Mouse (Mus musculus): ENCODE results near the gene Klhl10. TPM values are rescaled to one million over a fixed set of nuclear protein-coding genes. Genes with fewer than 3 reads are reported as not detected.

The Klhl10 gene
- total and polyA plus RNA-seq, 3 experiments = 0.38 to 0.84 (median 0.69) TPM

Small RNA genes lying within 50 kb of the gene (microRNA-seq; reads per million reads assigned to microRNA genes)
- 0 reads per million in 2 experiments for gene Gm27374
- 0 reads per million in 2 experiments for gene Mir7116

Other genes starting within 250 kb of the Klhl10 start
- gene Krt9, start 248.7 kb upstream of the Klhl10 start, total RNA-seq (2021) = not detected
- not detected in 2 replicates for gene Krt9, start 248.7 kb upstream of the Klhl10 start, polyA plus RNA-seq (2012; rRNA removed)
- under 1 TPM in 1 of 2 experiments, not detected in 1; 0.52 TPM for gene Krt14, start 234.4 kb upstream of the Klhl10 start, total RNA-seq (2021)
- gene Krt14, start 234.4 kb upstream of the Klhl10 start, polyA plus RNA-seq (2012; rRNA removed) = 0.12 and 0.13 TPM in 2 replicates
- not detected for gene Krt16, start 193.0 kb upstream of the Klhl10 start, total RNA-seq (2021)
- gene Krt16, start 193.0 kb upstream of the Klhl10 start, polyA plus RNA-seq (2012; rRNA removed) = not detected in 2 replicates
- gene Krt17, start 180.9 kb upstream of the Klhl10 start, total RNA-seq (2021) = not detected
- gene Krt17, start 180.9 kb upstream of the Klhl10 start, polyA plus RNA-seq (2012; rRNA removed) = not detected in 2 replicates
- not detected for gene Krt42, start 172.0 kb upstream of the Klhl10 start, total RNA-seq (2021)
- gene Krt42, start 172.0 kb upstream of the Klhl10 start, polyA plus RNA-seq (2012; rRNA removed) = 0.12 TPM in 1 of 2 replicates, not detected in the other
- 1,000 to 10,000 TPM; 1,002 to 1,252 TPM for gene Eif1, start 122.0 kb upstream of the Klhl10 start, total RNA-seq (2021)
- 121 and 147 TPM in 2 replicates for gene Eif1, start 122.0 kb upstream of the Klhl10 start, polyA plus RNA-seq (2012; rRNA removed)
- not detected for gene Gast, start 107.5 kb upstream of the Klhl10 start, total RNA-seq (2021)
- gene Gast, start 107.5 kb upstream of the Klhl10 start, polyA plus RNA-seq (2012; rRNA removed) = not detected in 2 replicates
- gene Hap1, start 85.8 kb upstream of the Klhl10 start, total RNA-seq (2021) = 10 to 100 TPM; 34.6 to 62.1 TPM
- 28.5 and 32.8 TPM in 2 replicates for gene Hap1, start 85.8 kb upstream of the Klhl10 start, polyA plus RNA-seq (2012; rRNA removed)
- 10 to 100 TPM; 67.0 to 94.3 TPM for gene Jup, start 44.2 kb upstream of the Klhl10 start, total RNA-seq (2021)
- 275 and 284 TPM in 2 replicates for gene Jup, start 44.2 kb upstream of the Klhl10 start, polyA plus RNA-seq (2012; rRNA removed)
- gene P3h4, start 27.1 kb upstream of the Klhl10 start, total RNA-seq (2021) = 10 to 100 TPM; 20.3 to 40.8 TPM
- gene P3h4, start 27.1 kb upstream of the Klhl10 start, polyA plus RNA-seq (2012; rRNA removed) = 76.3 and 107 TPM in 2 replicates
- 10 to 100 TPM; 12.5 to 25.8 TPM for gene Fkbp10, start 26.2 kb upstream of the Klhl10 start, total RNA-seq (2021)
- 42.1 and 57.5 TPM in 2 replicates for gene Fkbp10, start 26.2 kb upstream of the Klhl10 start, polyA plus RNA-seq (2012; rRNA removed)
- 10 to 100 TPM; 54.3 to 58.7 TPM for gene Nt5c3b, start 109 bp upstream of the Klhl10 start, total RNA-seq (2021)
- gene Nt5c3b, start 109 bp upstream of the Klhl10 start, polyA plus RNA-seq (2012; rRNA removed) = 43.0 and 46.0 TPM in 2 replicates
- 10 to 100 TPM; 47.4 to 47.5 TPM for gene Klhl11, start 30.8 kb downstream of the Klhl10 start, total RNA-seq (2021)
- 14.2 and 16.8 TPM in 2 replicates for gene Klhl11, start 30.8 kb downstream of the Klhl10 start, polyA plus RNA-seq (2012; rRNA removed)
- gene Acly, start 86.1 kb downstream of the Klhl10 start, total RNA-seq (2021) = 1,000 to 10,000 TPM; 1,249 to 2,157 TPM
- gene Acly, start 86.1 kb downstream of the Klhl10 start, polyA plus RNA-seq (2012; rRNA removed) = 567 and 624 TPM in 2 replicates
- gene Ttc25, start 103.7 kb downstream of the Klhl10 start, total RNA-seq (2021) = 10 to 100 TPM in 1 of 2 experiments, 1 to 10 TPM in 1; 3.5 to 11.4 TPM
- 1.3 and 1.6 TPM in 2 replicates for gene Ttc25, start 103.7 kb downstream of the Klhl10 start, polyA plus RNA-seq (2012; rRNA removed)
- 10 to 100 TPM; 38.3 to 55.4 TPM for gene Cnp, start 133.0 kb downstream of the Klhl10 start, total RNA-seq (2021)
- 29.4 and 36.5 TPM in 2 replicates for gene Cnp, start 133.0 kb downstream of the Klhl10 start, polyA plus RNA-seq (2012; rRNA removed)
- gene Nkiras2, start 177.3 kb downstream of the Klhl10 start, total RNA-seq (2021) = 10 to 100 TPM; 32.5 to 36.0 TPM
- 50.9 and 59.4 TPM in 2 replicates for gene Nkiras2, start 177.3 kb downstream of the Klhl10 start, polyA plus RNA-seq (2012; rRNA removed)
- gene Dnajc7, start 178.3 kb downstream of the Klhl10 start, total RNA-seq (2021) = 100 to 1,000 TPM; 174 to 177 TPM
- 9.3 and 11.7 TPM in 2 replicates for gene Dnajc7, start 178.3 kb downstream of the Klhl10 start, polyA plus RNA-seq (2012; rRNA removed)

Measured in adrenal gland, adult 2 months (tissue).